Mouse (Mus musculus) stomach, embryonic 15.5 days (tissue): ENCODE results near the gene Mta2. TPM values are rescaled to one million over a fixed set of nuclear protein-coding genes. Genes with fewer than 3 reads are reported as not detected.

Experiments used
- ATAC-seq: fragments of 200-750 bp; cut with Nextera tagmentation; 2 replicates; pipeline ENCODE4 v1.8.0; 2017; ENCODE audit warnings: low read depth, moderate number of reproducible peaks, moderate TSS enrichment; ENCODE audit not compliant: insufficient read depth, low FRiP score
- H3K27ac ChIP-seq: fragments of 300-500 bp; sonication (generic); 2 replicates; pipeline ENCODE4 v1.5.1; 2015; ENCODE audit warnings: mild to moderate bottlenecking, inconsistent platforms
- H3K27me3 ChIP-seq: fragments of 300-500 bp; sonication (generic); replicated peaks from 2 replicates; pipeline ENCODE4 v1.6.1; 2015; ENCODE audit warnings: inconsistent platforms
- H3K36me3 ChIP-seq: fragments of 300-500 bp; sonication (generic); 2 replicates; pipeline ENCODE4 v1.6.1; 2015; ENCODE audit warnings: inconsistent platforms
- H3K4me1 ChIP-seq: fragments of 300-500 bp; sonication (generic); 2 replicates; pipeline ENCODE4 v1.6.1; 2015; ENCODE audit warnings: inconsistent platforms
- H3K4me2 ChIP-seq: fragments of 300-500 bp; sonication (generic); 2 replicates; pipeline ENCODE4 v1.6.1; 2015; ENCODE audit warnings: mild to moderate bottlenecking, inconsistent platforms
- H3K4me3 ChIP-seq: fragments of 300-500 bp; sonication (generic); replicated peaks from 2 replicates; pipeline ENCODE4 v1.5.1; 2015; ENCODE audit warnings: inconsistent platforms
- H3K9ac ChIP-seq: fragments of 300-500 bp; sonication (generic); 2 replicates; pipeline ENCODE4 v1.6.1; 2015; ENCODE audit warnings: inconsistent platforms
- H3K9me3 ChIP-seq: fragments of 300-500 bp; sonication (generic); 2 replicates; pipeline ENCODE4 v1.6.1; 2016; ENCODE audit warnings: inconsistent platforms
- WGBS: fragments of 180-500 bp; shearing (Covaris S2); methylation state at CpG from one replicate; pipeline ENCODE4 v1.1.7; 2015; 5-methylcytosine and 5-hydroxymethylcytosine counted together
- polyA plus RNA-seq: library from polyadenylated mRNA; unstranded; fragments of >200 nt; fragmentation: Nextera tagmentation; extraction: Ambion mirVana; gene quantifications from 2 replicates; pipeline ENCODE4 v1.2.1, GENCODE M21; 2015

The Mta2 gene
- polyA plus RNA-seq, 1 experiment from 2014 or later: 132 TPM

DNA sequence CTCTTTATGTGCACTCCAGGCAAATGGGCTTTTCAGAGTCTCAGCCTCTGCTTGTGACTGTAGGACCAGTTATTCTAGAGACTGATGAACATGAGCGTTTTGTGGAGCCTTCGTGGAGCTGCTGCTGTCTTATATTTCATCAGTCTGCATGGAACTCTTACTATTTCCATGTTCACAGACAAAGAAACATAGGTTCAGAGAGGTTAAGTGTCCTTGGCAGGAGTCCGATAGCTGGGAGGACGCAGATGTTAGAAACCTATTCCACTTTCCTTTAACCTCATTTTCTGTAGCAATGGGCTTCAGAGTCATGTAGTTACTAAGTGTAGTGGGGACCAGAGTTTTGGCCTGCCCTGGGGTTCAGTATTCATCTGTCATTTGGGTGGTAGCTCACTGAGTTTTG lies 57.5 kb downstream of the Mta2 start:
- H3K4me1 ChIP-seq: peaks cover 41% of the 10 kb centered on the region
- no peaks in the 10 kb centered on the region for H3K27me3 ChIP-seq
- WGBS: 79% methylated on average over 4 of the region's 4 CpGs
- H3K27ac ChIP-seq: no peak overlapping the region
- H3K4me2 ChIP-seq: peak overlapping the region; percentile 37; the same call in 1 of the 2 replicates
- no peak for ATAC-seq
- H3K9me3 ChIP-seq: no peaks in the 10 kb centered on the region
- H3K4me3 ChIP-seq: no peak overlapping the region
- peaks cover 45% of the 10 kb centered on the region for H3K36me3 ChIP-seq
- H3K9ac ChIP-seq: no peak overlapping the region

Other genes with a start within 250 kb of the Mta2 start
- 111 and 122 TPM in 2 replicates for gene Slc3a2, start 218.5 kb upstream of the Mta2 start, polyA plus RNA-seq
- 76.3 and 90.4 TPM in 2 replicates for gene Wdr74, start 206.0 kb upstream of the Mta2 start, polyA plus RNA-seq
- 1.4 and 1.7 TPM in 2 replicates for gene 1700092M07Rik, start 201.2 kb upstream of the Mta2 start, polyA plus RNA-seq
- gene Stx5a, start 200.5 kb upstream of the Mta2 start, polyA plus RNA-seq: 132 and 134 TPM in 2 replicates
- 159 and 160 TPM in 2 replicates for gene Nxf1, start 184.8 kb upstream of the Mta2 start, polyA plus RNA-seq
- 158 and 161 TPM in 2 replicates for gene Tmem223, start 170.9 kb upstream of the Mta2 start, polyA plus RNA-seq
- gene Tmem179b, start 167.4 kb upstream of the Mta2 start, polyA plus RNA-seq: 95.7 and 104 TPM in 2 replicates
- gene Taf6l, start 155.5 kb upstream of the Mta2 start, polyA plus RNA-seq: 26.3 and 26.9 TPM in 2 replicates
- 136 and 137 TPM in 2 replicates for gene Polr2g, start 143.3 kb upstream of the Mta2 start, polyA plus RNA-seq
- gene Zbtb3, start 139.3 kb upstream of the Mta2 start, polyA plus RNA-seq: 4.1 and 4.4 TPM in 2 replicates
- 49.7 and 52.1 TPM in 2 replicates for gene Ttc9c, start 122.5 kb upstream of the Mta2 start, polyA plus RNA-seq
- 5.9 and 6.6 TPM in 2 replicates for gene Hnrnpul2, start 121.9 kb upstream of the Mta2 start, polyA plus RNA-seq
- gene AC129217.1, start 112.1 kb upstream of the Mta2 start, polyA plus RNA-seq: not detected in 2 replicates
- 49.7 and 53.4 TPM in 2 replicates for gene Bscl2, start 104.4 kb upstream of the Mta2 start, polyA plus RNA-seq
- gene Gng3, start 102.7 kb upstream of the Mta2 start, polyA plus RNA-seq: 11.2 and 14.7 TPM in 2 replicates
- gene Lrrn4cl, start 91.1 kb upstream of the Mta2 start, polyA plus RNA-seq: 1.6 and 1.8 TPM in 2 replicates
- gene Ubxn1, start 70.4 kb upstream of the Mta2 start, polyA plus RNA-seq: 160 and 163 TPM in 2 replicates
- 61.9 and 62.8 TPM in 2 replicates for gene Uqcc3, start 61.0 kb upstream of the Mta2 start, polyA plus RNA-seq
- gene Lbhd1, start 58.1 kb upstream of the Mta2 start, polyA plus RNA-seq: 69.9 and 93.9 TPM in 2 replicates
- not detected in 2 replicates for gene Gm49403, start 57.9 kb upstream of the Mta2 start, polyA plus RNA-seq
- 82.3 and 82.9 TPM in 2 replicates for gene 1810009A15Rik, start 53.0 kb upstream of the Mta2 start, polyA plus RNA-seq
- gene Gm49416, start 52.9 kb upstream of the Mta2 start, polyA plus RNA-seq: not detected in 2 replicates
- gene Ints5, start 48.9 kb upstream of the Mta2 start, polyA plus RNA-seq: 36.8 and 43.6 TPM in 2 replicates
- gene Ganab, start 43.8 kb upstream of the Mta2 start, polyA plus RNA-seq: 89.3 and 103 TPM in 2 replicates
- 39.8 and 44.5 TPM in 2 replicates for gene B3gat3, start 21.5 kb upstream of the Mta2 start, polyA plus RNA-seq
- gene Rom1, start 12.5 kb upstream of the Mta2 start, polyA plus RNA-seq: 3.3 and 3.4 TPM in 2 replicates
- gene Eml3, start 12.3 kb upstream of the Mta2 start, polyA plus RNA-seq: 31.7 and 32.6 TPM in 2 replicates
- gene Tut1, start 12.0 kb downstream of the Mta2 start, polyA plus RNA-seq: 29.1 and 31.8 TPM in 2 replicates
- 383 and 461 TPM in 2 replicates for gene Eef1g, start 25.2 kb downstream of the Mta2 start, polyA plus RNA-seq
- gene Ahnak, start 47.4 kb downstream of the Mta2 start, polyA plus RNA-seq: 32.2 and 43.5 TPM in 2 replicates
- gene Scgb1a1, start 146.1 kb downstream of the Mta2 start, polyA plus RNA-seq: not detected in 2 replicates
- gene Asrgl1, start 193.8 kb downstream of the Mta2 start, polyA plus RNA-seq: 13.7 and 16.4 TPM in 2 replicates